Mouse (Mus musculus): ENCODE measurements around the gene Scgb1b20.
"Not testable (repeated sequence)": the region's sequence is repeated elsewhere in the genome, so short reads cannot be mapped to it uniquely, and the experiment has no call there.

Scgb1b20 gene

DNA sequence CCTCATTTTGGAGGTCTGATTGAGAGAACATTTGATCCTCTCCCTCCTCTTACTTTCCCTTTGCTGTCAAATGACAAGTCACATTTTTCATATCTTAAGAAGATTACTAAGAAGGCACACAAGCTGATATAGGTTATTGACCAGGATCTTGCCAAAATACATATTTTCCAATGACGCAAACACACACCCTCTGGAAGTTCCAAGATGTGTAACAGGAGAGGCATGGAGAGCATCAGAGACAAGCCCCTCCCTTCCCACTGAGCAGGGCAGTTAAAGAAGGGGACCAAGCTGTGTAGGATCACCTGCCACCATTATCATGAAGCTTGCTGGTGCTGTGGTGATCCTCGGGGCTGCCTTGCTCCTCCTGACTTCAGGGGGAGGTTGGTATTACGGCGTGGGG, at the start of gene Scgb1b20:
TSS of gene Scgb1b20 (plus strand) at position 301 of the 400 bp plus-strand sequence.
- DNase-seq (ENCODE audit: low spot score in 2 of 2): not testable (repeated sequence)

DNA sequence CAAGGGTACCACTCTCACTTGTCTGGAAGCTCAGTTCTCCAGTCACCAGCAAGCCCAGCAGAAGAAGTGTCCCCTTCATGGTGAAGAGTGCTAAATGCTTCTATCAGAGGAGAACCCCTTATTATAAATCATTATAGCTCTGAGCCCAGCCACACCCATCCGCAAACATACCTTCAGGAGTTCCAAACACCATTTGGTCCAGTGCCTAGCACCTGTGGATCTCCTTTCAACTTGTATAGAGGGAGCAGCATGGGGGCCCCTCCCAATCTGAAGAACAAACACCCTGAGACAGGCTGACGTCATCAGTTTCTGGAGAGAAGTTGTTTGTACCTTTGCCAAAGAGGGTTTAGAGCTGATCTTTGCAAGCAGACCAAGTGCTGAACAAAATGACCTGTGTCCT, 6.8 kb upstream of the Scgb1b20 start, which contains the start of gene Scgb2b20:
TSS of gene Scgb2b20 (minus strand) at position 101 of the 400 bp plus-strand sequence.
- not testable (repeated sequence) for DNase-seq (ENCODE audit: low spot score in 2 of 2)

- DNase-seq (ENCODE audit: low spot score in 2 of 2): not testable (repeated sequence)
Observed at GRCm38 (mm10) chr7:33399749-33400148, 26.7 kb downstream of the Scgb1b20 start.

DNA sequence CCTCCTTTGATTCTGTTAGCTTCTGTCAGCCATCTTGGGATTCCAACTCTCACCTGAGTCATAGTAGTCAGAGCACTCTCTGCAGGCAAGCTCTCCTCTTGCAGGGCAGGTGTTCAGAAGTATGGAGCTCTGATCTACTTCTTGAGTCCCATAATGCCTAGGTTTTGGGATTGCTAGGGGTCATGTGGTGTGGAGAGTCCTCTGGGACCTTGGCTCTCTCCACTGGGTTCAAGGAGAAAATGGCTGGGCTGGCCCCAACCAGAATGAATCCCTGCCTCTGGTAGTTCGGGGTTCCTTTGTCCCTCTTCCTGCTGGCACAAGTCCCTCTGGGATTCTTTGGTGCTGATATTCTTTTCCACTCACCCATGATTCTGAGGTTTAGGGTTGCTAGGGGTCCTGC, 28.6 kb downstream of the Scgb1b20 start:
- no peak for DNase-seq (ENCODE audit: low spot score in 2 of 2)

DNA sequence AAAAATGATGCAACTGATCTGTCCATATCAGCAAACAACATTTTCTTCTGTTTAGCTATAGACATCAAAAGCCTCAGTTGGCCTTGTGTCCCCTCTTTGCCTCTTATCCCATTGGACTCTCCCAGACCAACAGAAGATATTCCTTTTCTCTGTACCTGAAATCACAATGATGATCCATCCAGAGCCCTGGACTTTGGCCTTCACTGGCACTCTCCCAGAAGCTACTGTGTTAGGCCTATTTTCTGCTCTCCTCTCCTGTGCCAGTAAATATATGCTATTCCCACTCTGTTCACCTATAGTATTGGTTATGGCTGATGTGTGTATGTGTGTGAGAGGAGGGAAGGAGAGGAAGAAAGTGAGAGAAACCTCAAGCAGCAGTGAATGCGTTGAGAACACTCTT, 36.6 kb downstream of the Scgb1b20 start:
- DNase-seq (ENCODE audit: low spot score in 2 of 2): not testable (repeated sequence)

All from heart, adult 9 months (tissue).